Mouse (Mus musculus) ZHBTc4 (cell line): Measurements from ENCODE around the gene Gata1.

Source experiments
- DNase-seq: peaks from one replicate; pipeline ENCODE4 v3.0.0-alpha.2; 2011; ENCODE audit warnings: low read depth, low spot score

Gene Gata1

DNA sequence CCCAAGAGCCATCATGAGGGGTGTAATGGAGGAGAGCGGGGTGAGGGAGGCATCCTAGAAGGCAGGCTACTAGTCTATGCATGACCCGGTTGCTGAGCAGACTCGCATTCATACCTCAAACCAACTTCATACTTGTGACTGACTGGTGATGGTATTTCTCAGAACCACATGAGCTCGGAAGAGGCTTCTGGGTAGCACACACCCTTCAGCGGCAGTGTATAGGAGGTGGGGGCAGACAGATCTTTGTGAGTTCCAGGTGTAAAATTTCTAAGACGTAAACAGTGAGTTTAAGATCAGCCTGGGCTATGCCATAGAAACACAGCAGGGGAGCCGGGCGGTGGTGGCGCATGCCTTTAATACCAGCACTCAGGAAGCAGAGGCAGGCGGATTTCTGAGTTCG is at the start of gene Gata1:
Gene Gata1, minus strand, starts transcription at position 180 of the 400 bp plus-strand sequence.
- DNase-seq: peak; percentile 32

DNA sequence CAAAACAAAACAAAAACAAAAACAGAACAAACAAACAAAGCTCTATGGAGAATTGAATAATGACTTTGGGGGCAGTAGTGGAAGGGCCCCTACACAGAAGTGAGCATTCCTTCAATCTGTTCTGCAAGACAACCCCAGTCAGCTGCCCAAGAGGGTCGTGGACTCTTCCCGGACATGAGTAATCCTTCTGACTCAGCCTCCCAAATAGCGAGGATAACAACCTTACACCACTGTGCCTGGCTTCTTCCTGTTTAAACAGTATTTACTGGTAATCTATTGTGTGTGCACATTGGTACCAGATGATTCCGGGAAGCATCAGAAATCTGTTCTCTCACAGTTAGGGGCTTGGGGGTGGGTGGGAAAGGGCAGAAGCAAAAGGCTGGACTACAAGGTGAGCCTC is 48.9 kb upstream of the Gata1 start:
- DNase-seq: no peak

DNA sequence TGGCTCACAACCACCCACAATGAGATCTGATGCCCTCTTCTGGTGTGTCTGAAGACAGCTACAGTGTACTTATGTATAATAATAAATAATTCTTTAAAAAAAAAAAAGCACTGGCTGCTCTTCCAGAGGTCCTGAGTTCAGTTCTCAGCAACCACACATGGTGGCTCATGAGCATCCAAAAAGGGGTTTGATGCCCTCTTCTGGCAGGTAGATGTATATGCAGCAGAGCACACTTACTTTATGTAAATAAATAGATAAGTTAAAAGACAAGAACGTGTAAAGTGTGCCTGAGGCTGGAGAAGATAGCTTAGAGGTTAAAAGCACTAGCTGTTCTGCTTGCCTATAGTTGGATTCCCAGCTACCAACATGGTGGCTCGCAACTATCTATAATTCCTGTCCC is 46.9 kb upstream of the Gata1 start:
- peak; percentile 51 for DNase-seq

DNA sequence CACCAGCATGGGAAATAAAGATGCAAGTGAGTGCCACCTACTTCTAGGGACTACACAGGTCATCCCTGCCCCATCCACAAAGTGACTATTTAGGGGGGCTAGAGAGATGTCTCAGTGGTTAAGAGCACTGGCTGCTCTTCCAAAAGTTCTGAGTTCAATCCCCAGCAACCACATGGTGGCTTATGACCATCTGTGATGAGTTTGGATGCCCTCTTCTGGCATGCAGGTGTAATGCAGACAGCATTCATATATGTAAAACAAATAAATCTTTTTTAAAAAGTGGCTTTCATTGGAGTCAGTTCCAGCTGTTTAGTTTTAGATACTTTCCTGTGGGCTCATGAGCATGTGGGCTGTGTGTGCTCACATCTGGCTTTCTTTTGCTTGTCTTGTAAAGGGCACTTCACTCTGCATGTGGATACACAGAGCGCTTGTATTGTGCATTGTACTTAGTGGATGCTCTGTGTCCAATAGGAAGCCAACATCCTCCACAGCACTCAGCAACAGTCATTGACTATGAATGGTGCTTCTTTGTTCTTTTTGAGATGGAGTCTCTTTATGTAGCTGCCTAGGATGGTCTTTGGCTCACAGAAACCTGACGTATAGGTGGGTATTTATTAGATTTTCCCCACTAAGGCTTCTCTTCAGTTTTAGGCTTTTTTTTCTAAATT is 42.4 kb upstream of the Gata1 start:
- DNase-seq: peak; percentile 76

DNA sequence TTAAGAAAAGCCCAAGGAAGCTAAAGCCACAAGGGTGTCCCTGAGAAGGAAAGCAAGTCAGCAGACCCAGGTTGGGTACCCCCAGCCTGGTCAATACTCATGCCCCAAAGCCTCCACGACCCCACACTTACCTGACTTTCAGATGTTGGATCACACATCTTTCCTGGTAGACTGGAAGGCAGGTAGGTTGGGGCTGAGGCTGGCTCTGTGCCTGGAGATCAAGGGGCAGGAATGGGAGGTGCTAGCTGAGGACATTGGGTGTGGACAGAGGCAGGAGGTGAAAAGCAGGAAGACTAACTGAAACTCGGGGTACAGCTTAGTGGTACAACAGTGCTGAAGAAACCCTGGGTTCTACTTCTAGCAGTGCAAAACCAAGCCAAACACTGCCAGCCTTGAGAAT is 40.4 kb upstream of the Gata1 start, which contains the start of gene Glod5:
Gene Glod5, minus strand, starts transcription at position 207 of the 400 bp plus-strand sequence.
- no peak for DNase-seq

DNA sequence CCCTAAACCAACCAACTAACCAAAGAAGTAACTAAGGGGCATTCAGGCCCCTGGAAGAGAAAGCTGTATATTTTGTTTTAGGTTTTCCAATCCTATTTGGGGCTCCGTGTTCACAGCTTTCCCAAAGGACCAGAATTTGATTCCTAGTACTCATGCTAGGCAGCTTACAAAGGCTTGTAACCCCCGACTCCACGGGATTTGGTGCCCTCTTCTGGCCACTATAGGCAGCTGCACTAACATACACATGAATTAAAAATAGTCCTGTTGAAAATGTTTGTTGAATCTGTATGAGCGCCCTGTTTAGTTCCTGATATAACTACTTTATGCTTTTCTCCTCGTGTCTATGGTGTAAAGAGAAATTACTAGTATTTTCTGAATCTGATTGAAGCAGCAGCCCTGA is 39.3 kb upstream of the Gata1 start:
- peak; percentile 67 for DNase-seq

DNA sequence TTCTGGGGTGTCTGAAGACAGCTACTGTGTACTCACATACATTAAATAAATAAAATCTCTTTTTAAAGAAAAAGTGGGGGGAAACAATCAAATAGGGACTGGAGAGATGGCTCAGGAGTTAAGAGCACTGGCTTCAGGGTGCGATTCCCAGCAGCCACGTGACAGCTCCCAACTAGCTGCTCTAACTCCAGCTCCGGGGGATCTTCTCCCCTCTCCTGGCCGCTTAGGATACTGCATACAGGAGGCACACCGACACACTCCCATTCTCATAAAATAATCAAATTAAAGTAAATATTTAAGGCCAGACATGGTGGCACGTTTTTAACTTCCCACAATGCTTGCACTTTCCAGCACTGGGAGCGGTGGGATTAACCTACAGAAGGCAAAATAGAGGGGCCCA is 37.8 kb upstream of the Gata1 start:
- peak; percentile 70 for DNase-seq

DNA sequence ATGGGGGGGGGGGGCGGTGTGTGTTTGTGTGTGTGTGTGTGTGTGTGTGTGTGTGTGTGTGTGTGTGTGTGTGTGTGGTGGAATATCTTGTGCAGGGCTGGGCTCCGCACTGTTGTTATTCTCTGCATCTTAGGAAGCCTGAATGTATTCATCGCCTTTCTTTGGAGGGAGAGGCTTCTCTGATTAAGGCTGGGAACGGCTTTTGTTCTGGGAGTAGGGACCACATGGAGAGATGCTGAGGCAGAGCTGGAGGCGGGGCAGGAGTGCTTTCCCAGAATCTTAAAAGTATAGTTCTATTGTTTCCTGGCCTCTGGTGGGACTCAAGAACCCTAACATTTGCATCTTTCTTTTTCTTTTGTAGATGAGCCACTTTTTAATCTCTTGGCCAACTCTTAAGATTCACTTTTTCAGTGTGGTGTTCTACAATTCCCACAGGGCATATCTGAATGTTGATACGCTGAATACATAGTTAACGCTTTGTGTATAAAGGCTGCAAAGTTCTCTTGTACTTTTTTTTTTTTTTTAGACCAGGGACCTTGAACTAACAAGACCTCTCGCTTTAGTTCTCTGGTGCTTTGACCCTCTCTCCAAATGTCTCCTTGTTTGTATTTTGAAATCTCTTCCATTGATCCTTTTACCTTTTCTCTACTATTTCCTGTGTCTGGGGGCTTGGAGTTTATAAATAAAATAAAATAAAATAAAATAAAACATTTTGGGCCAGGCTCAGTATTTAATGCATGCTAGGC is 35.9 kb upstream of the Gata1 start:
- peak; percentile 83 for DNase-seq

DNA sequence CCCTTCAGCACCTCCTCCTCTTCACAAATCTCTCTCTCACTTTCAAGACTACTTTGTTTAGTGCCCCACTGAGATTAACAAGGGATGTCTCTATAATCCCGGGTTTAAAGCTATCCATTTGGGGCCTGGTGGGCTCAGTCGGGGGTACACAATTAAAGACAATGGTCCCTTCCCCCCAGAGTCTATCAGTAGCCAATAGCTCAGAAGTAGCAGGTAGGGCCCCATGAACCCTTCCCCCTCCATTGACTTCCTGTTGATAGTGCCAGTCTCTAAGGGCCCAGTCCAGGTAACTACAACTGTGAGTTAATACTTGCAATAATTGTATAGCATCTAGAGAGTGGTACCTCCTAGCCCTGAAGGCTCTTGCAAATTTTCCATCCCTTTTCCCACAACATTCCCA is 35.3 kb upstream of the Gata1 start:
- no peak for DNase-seq

DNA sequence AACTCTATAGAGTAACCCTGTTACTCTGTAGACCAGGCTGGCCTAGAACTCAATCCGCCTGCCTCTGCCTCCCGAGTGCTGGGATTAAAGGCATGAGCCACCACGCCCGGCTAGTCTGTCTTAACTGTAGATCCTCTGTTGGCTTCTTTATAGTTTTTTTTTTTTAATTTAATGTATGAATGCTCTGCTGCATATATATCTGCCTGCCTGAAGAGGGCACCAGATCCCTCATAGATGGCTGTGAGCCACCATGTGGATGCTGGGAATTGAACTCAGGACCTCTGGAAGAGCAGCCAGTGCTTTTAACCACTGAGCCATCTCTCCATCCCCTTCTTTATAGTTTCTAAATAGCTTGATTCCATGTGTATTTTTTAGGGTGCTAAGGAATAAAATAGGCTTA is 31.5 kb upstream of the Gata1 start:
- DNase-seq: peak; percentile 30

DNA sequence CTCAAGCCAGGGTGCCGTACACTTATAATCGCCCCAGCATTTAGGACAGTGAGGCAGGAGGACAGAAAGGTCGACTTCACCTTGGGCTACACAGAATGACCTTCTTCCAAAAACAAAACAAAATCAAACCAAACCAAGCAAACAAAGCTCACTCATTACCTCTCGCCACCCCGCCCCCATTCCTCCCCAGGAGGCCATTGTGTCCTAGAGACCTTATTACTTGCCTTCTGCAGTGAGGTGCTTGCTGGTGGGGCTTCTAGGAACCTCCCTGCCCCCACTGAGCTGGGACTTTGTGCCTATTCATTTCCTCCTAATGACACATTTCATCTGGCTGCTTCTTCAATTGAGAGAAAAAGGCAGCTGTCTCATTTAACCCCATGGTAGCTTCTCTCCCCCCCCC is 30.7 kb upstream of the Gata1 start:
- peak; percentile 92 for DNase-seq

DNA sequence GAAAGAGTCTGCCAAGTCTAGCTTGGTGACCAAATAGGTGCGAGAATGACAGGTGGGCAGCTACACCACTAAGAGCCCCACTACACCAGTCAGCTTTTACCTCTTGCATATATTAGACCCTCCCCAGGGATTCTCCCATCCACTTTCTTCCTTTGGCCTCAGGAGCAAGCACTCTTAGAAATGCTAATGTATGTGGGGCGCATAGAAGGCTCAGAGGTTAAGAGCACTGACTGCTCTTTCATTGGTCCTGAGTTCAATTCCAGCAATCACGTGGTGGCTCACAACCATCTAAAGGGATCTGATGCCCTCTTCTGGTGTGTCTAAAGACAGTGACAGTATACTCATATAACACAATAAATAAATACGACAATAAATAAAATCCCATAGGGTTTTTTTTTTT is 25.1 kb upstream of the Gata1 start:
- peak; percentile 78 for DNase-seq

DNA sequence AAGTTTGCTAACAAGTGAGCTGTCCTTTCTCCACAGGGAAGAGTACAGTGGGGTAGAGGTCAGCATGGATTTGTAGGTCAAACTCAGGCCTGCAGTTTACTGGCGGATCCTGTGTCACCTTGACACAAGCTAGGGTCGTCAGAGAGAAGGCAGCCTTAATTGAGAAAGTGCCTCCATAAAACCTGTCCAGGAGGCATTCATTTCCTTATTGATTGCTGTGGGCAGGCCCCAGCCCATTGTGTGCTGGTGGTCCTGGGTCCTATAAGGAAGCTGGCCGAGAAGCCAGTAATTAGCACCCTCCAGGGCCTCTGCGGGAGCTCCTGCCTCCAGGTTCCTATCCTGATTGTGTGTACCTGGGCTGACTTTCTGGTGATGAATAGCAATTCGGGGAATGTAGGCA is 24.1 kb upstream of the Gata1 start:
- DNase-seq: peak; percentile 82

DNA sequence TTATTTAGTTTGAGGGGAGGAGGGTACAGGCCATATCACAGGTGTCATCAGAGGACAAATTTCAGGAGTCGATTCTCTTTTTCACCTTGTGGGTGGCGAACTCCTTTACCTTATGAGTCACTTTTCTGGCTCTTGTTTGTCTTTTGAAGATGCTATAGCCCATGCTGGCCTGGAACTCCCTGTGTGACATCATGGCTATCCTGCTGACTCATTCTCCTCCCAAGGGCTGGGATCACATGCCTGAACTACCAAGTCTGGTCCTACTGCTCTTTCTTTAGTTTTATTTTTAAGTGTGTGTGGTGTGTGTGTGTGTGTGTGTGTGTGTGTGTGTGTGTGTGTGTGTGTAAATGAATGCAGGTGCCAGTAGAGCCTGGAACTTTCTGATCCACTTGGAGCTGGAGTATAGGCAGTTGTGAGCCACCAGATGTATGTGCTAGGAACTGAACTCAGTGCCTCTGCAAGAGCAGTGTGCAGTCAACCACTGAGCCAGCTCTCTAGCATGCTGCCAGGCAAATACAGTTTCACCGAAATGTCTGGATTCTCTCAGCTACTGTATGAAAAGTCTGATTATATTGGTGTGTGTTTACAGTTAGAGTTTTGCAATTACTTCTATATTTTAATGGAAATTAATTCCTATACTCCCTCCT is 22.8 kb upstream of the Gata1 start:
- no peak for DNase-seq

DNA sequence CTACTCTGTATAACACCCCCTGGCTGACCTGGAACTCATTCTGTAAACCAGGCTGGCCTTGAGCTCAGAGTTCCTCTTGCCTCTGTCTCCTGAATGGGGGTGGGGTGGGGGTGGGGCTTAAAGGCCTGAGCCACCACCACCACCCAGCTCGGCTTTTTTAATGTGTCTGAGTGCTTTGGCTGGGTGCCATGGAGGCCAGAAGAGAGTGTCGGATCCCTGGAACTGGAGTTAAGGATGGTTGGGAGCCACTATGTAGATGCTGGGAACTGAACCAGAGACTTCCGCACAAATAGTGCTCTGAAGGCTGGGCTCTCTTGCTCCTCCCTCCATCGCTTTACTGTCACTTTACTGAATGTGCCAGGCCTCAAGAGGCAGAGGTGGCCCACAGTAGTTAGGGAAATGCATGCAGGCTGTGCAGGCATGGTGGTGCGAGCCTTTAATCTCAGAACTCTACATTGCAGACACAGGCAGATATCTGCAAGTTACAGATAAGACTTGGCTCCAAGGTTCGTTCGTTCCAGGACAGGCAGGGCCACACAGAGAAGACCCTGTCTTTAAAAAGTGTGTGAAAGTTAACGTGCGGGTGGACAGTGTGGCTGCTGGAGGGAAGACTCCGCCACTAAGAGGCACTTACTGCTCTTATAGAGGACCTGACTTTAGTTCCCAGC is 15.3 kb upstream of the Gata1 start:
- peak; percentile 83 for DNase-seq

DNA sequence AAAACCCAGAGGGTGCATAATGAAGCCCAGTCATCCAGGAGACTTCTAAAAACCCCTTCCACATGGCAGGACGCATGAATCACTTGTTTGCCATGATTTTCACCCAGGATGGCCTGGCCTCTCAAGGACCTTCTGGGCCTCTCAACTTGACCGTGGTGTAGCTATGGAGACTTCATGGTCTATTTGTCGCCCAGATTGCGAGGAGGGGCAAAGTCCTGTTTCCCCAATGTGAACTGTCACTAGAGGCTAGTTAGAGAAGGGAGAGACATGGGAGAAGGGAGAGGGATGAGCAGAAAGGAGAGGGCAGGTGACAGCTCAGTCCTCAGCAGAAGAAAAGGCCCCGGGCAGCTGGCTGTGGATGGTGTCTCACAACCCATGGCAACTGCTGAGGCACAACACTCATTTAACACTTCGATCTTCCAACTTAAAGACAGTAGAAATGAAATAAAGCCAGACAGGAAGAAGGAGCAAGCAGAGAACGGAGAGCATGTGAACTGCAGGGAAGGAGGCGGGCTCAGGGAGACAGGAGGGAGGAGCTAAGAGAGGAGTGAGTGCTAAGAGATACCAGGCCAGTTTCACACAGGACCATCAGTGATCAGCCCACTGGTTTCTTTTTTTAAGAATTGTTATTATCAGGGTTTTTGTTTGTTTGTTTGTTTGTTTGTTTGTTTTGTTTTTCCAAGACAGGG is 14.7 kb upstream of the Gata1 start:
- peak; percentile 68 for DNase-seq

DNA sequence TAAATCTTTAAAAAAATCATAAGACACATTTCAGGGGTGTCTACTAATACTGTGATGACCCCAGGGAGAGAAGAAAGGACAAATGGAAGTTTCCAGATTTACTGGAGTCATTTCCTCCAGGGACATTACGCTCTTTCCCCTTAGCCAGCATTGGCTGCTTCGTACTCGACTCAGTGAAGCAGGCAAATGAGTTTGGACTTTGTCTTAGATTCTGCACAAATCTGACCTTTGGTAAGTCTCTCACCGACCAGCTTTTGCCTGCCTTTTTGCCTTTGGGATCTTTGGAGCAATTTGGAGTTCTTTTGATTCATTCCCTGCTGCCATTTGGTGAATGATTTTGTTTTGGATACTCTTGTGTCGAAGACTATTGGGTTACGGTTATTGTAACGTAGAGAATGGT is 3.5 kb upstream of the Gata1 start:
- no peak for DNase-seq

DNA sequence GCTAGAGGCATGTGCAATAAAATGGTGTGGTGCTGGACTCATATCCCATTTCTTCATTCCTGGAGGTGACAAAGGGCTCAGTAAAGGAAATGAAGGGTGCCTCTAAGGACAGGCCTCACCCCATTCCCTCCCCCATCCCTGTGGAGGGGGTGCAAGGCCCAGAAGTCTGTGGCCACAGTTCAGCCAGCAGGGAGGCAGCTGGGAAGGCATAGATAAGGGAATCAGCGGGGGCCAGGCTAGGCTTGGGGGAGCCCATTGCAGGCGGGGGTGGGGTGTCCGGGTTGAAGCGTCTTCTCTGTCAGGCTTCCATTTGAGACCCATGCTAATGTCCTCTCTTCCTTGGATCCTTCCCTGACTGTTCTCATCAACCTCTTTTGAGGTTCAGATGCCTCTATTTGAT is 6.6 kb downstream of the Gata1 start:
- no peak for DNase-seq

DNA sequence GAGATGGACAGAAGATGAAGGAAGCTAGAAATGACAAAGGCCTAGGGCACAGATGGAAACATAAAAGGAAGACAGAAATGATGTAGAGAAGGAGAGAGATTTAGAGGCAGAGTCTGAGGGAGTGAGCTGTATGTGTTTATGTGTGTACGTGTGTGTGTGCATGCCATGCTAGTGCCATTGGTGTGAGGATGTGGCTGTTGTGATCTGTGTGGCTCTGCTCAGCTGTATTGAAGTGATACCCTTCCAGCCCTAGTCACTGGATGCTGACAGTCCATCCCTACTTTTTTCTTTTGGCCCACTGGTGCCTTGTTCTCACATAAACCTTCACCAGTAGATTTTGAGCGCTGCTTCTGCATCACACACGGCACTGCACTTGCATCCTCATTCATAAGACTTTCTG is 9.0 kb downstream of the Gata1 start:
- DNase-seq: no peak

DNA sequence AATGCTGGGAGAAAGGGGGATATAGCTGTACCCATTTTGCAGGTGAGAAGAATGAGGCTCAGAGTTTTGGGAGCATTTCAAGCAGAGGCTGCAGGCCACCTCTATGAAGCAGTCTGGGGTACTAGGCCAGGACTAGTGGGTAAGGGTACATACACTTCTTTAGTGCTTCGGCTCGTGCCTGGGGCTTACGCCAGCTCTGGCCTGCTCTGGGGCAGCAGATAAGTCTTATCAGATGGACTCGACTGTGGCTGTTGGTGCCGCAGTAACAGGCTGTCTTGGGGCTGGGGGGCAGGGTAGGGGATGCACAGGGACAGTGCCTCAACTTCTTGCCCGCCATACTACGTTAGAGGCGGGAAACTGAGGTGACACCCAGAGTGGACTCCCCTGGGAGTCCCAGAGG is 9.6 kb downstream of the Gata1 start:
- DNase-seq: no peak

DNA sequence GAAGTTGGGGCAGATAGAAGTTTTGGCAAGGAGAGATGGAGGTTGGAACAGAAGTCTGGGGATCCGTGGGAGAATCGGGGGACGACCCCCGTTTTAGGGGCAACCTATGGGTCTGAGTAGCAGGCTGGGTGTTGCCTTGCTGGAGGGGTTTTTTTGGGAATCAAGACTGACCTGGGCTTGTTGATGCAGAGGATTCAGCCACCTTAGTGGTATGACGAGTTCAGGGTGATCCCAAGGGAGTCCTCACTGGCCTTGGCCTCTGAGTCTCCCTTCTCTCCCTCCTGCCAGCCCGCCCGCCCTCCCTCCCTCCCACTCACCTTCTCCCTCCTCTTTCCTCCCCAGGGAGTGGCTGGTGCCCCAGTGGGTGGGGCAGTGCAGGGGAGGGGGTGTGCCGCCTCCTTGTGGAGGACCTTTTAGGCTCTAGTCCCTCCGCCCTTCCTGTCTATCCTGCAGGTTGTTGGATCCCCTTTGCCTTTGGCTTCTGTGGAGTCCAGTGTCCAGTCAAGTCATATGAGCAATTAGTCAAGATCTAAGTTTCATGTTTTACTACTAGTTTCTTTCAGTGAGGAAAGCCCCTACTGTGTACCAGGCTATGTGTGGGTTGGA is 10.2 kb downstream of the Gata1 start:
- DNase-seq: no peak
